Comparison of ENCODE assay signal across 9 mouse cellular contexts in the genomic region with DNA sequence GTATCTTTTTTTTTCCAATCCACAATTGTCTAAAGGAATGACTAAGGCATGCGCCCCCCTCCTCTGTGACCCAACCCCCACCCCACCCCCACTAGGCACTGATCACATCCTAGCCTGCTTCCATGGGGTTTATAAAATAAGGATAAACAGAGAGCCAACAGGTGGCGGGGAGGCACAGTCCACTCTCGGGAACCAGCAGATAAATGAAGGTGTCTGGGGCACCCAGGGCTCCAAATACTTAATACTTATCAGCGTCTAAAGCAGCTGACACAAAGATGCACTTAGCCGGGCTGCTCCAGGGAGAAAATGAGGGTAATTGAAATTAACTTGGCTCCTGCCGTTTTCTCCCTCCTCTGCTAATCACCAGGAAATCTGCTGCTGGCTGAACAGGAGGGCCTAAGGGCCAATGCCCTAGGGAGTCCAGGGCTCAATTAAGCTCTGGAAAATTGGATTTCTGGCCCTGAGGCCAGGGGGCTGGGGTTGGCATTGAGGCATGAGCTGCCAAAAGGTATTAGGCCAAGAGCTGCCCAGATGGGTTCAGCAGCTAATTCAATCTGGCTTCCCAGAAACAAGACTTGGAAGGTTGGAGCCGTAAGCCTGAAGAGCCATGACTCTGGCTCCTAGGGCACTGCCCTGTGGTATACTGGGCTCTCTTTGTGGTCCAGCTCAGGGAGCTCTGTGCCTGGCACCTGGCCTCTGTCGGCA. TPM values are rescaled to one million over a fixed set of nuclear protein-coding genes. Genes with fewer than 3 reads are reported as not detected.
A peak's percentile ranks its signal among the peaks of the same experiment; 100 is the strongest.
DNase-seq lines count a peak whose midpoint lies in the region; ATAC-seq and TF ChIP-seq lines count a peak whose summit lies in the region.
"Had no signal": no experiment of that assay in that cellular context is flagged by ENCODE, and none has a peak within 500 bp of the region (broad histone marks: within the 10 kb centered on the region; RNA-seq: fewer than 3 reads in every experiment).

No protein-coding gene starts in this region.

- no peak overlapping the region for H3K9ac ChIP-seq in embryonic facial prominence, embryonic 12.5 days
- H3K9ac ChIP-seq in hindbrain, postnatal 0 days (replicated peaks; ENCODE audit: low read length) = no peak overlapping the region
- 0 out of 2 replicates have a peak overlapping the region, but pooled peaks have one; percentile 10 for H3K9ac ChIP-seq in neural tube, embryonic 15.5 days (replicated peaks)

- 0 out of 2 replicates have a peak, but pooled peaks cover 3% of the 10 kb centered on the region for H3K27me3 ChIP-seq in embryonic facial prominence, embryonic 12.5 days
- H3K27me3 ChIP-seq in hindbrain, postnatal 0 days (ENCODE audit: insufficient read depth, low read length) = no peaks in the 10 kb centered on the region
- no peaks in the 10 kb centered on the region for H3K27me3 ChIP-seq in neural tube, embryonic 15.5 days (replicated peaks)

- no peak overlapping the region for H3K4me3 ChIP-seq in embryonic facial prominence, embryonic 12.5 days
- H3K4me3 ChIP-seq in hindbrain, postnatal 0 days (ENCODE audit: low read length) = no peak overlapping the region
- H3K4me3 ChIP-seq in neural tube, embryonic 15.5 days (replicated peaks) = no peak overlapping the region

- H3K4me2 ChIP-seq in embryonic facial prominence, embryonic 12.5 days (replicated peaks) = no peak overlapping the region
- H3K4me2 ChIP-seq in hindbrain, postnatal 0 days (ENCODE audit: low read depth, low read length) = no peak overlapping the region
- no peak overlapping the region for H3K4me2 ChIP-seq in neural tube, embryonic 15.5 days

- TF ChIP-seq CTCF in hindbrain, postnatal 0 days (IDR thresholded peaks at IDR 0.05; ENCODE audit: low read depth) = no peak

- peak; percentile 7 to 18 for DNase-seq in layer of hippocampus, adult 8-10 months (ENCODE audit: low spot score in 2 of 2)
- DNase-seq in layer of hippocampus, adult 11-12 months (ENCODE audit: low spot score) = no peak
- DNase-seq in hindbrain, postnatal 0 days (ENCODE audit: low spot score) = peak; percentile 90
- no peak for DNase-seq in thymus, postnatal 36 days
- DNase-seq in thymus, postnatal 25 days = no peak
- no peak for DNase-seq in kidney, postnatal 4 days

- peak overlapping the region; percentile 26; the same call in 1 of the 2 replicates for H3K27ac ChIP-seq in embryonic facial prominence, embryonic 12.5 days
- H3K27ac ChIP-seq in hindbrain, postnatal 0 days = peak overlapping the region; percentile 38; the same call in 1 of the 2 replicates
- H3K27ac ChIP-seq in neural tube, embryonic 15.5 days (replicated peaks) = no peak overlapping the region
- H3K27ac ChIP-seq: kidney, postnatal 0 days had no signal

- WGBS in embryonic facial prominence, embryonic 12.5 days = 18% methylated on average over 8 of the region's 8 CpGs
- WGBS in hindbrain, postnatal 0 days = 19% methylated on average over 8 of the region's 8 CpGs
- WGBS in neural tube, embryonic 15.5 days = 25% methylated on average over 8 of the region's 8 CpGs

- H3K36me3 ChIP-seq in embryonic facial prominence, embryonic 12.5 days = no peaks in the 10 kb centered on the region
- no peaks in the 10 kb centered on the region for H3K36me3 ChIP-seq in hindbrain, postnatal 0 days (ENCODE audit: insufficient read depth, low read length)
- no peaks in the 10 kb centered on the region for H3K36me3 ChIP-seq in neural tube, embryonic 15.5 days

- no peaks in the 10 kb centered on the region for H3K9me3 ChIP-seq in embryonic facial prominence, embryonic 12.5 days
- H3K9me3 ChIP-seq in hindbrain, postnatal 0 days (ENCODE audit: low read length) = no peaks in the 10 kb centered on the region
- H3K9me3 ChIP-seq in neural tube, embryonic 15.5 days (replicated peaks) = no peaks in the 10 kb centered on the region

- H3K4me1 ChIP-seq in embryonic facial prominence, embryonic 12.5 days = peaks cover 10% of the 10 kb centered on the region
- peaks cover 6% of the 10 kb centered on the region; the same call in 1 of the 2 replicates for H3K4me1 ChIP-seq in hindbrain, postnatal 0 days (ENCODE audit: insufficient read depth, low read length)
- peaks cover 12% of the 10 kb centered on the region for H3K4me1 ChIP-seq in neural tube, embryonic 15.5 days

- ATAC-seq in embryonic facial prominence, embryonic 12.5 days (ENCODE audit: insufficient number of reproducible peaks, insufficient read depth, low FRiP score, low TSS enrichment) = peak; percentile 83
- peak; percentile 90 for ATAC-seq in hindbrain, postnatal 0 days
- ATAC-seq in neural tube, embryonic 15.5 days (ENCODE audit: low FRiP score) = no peak

RNA-seq across cellular contexts. Expression of a gene that starts 18.8 kb away (rescaled TPM):
- under 1 TPM in 3 of 4 experiments, not detected in 1; 0.20 to 0.52 (median 0.25) TPM for total RNA-seq in layer of hippocampus, adult 8-10 months (2022)
- 0.76 and 0.92 TPM in 2 replicates for polyA plus RNA-seq in embryonic facial prominence, embryonic 12.5 days (2016; fragmentation: Nextera tagmentation; extraction: Ambion mirVana)
- total RNA-seq in hindbrain, postnatal 0 days (2014; rRNA removed) = 2.6 and 3.1 TPM in 2 replicates
- polyA plus RNA-seq in hindbrain, postnatal 0 days (2015; fragmentation: Nextera tagmentation; extraction: Ambion mirVana) = 2.2 and 2.4 TPM in 2 replicates
- polyA plus RNA-seq in neural tube, embryonic 15.5 days (2015; fragmentation: Nextera tagmentation; extraction: Ambion mirVana) = 0.77 and 1.9 TPM in 2 replicates

RNA-seq across cellular contexts. Expression of a gene that starts 41.0 kb away (rescaled TPM):
- total RNA-seq in layer of hippocampus, adult 8-10 months (2022) = under 1 TPM; 0.12 to 0.48 (median 0.44) TPM
- 2.8 and 2.9 TPM in 2 replicates for polyA plus RNA-seq in embryonic facial prominence, embryonic 12.5 days (2016; fragmentation: Nextera tagmentation; extraction: Ambion mirVana)
- 5.6 and 7.5 TPM in 2 replicates for total RNA-seq in hindbrain, postnatal 0 days (2014; rRNA removed)
- polyA plus RNA-seq in hindbrain, postnatal 0 days (2015; fragmentation: Nextera tagmentation; extraction: Ambion mirVana) = 14.6 and 15.8 TPM in 2 replicates
- polyA plus RNA-seq in neural tube, embryonic 15.5 days (2015; fragmentation: Nextera tagmentation; extraction: Ambion mirVana) = 17.7 and 18.1 TPM in 2 replicates

Comparison
In these comparisons a context has a peak if more than half of its experiments do, and no peak if none do; other contexts are left out.
1. DNase-seq: peak in layer of hippocampus, adult 8-10 months (2 of 2) and hindbrain, postnatal 0 days (single experiment); none in layer of hippocampus, adult 11-12 months (single experiment), thymus, postnatal 36 days (0 of 2), thymus, postnatal 25 days (single experiment) and kidney, postnatal 4 days (0 of 2).